Mouse (Mus musculus) B cell, adult 2 months (primary cell): ENCODE data around the gene Cntn6.

ENCODE experiments used
- DNase-seq, 2 experiments: peaks; one replicate each; pipeline ENCODE4 v3.0.0; 2022

Cntn6 gene

GRCm38 (mm10) chr6:104492490-104493431 lies at the start of gene Cntn6:
Cntn6 (plus strand) TSS chr6:104492790.
- no peak for DNase-seq

- no peak for DNase-seq
These were observed 48.9 kb upstream of the Cntn6 start for GRCm38 (mm10) chr6:104443731-104444130.

- no peak for DNase-seq
These were observed 21.9 kb upstream of the Cntn6 start for GRCm38 (mm10) chr6:104470706-104471105.

- no peak for DNase-seq
These were observed 13.3 kb upstream of the Cntn6 start for GRCm38 (mm10) chr6:104479242-104479641.

GRCm38 (mm10) chr6:104493459-104493858 lies 869 bp downstream of the Cntn6 start:
- DNase-seq: no peak

- DNase-seq: no peak
These were observed 3.2 kb downstream of the Cntn6 start for GRCm38 (mm10) chr6:104495801-104496200.

GRCm38 (mm10) chr6:104563993-104564392 lies 71.4 kb downstream of the Cntn6 start:
- DNase-seq: no peak

GRCm38 (mm10) chr6:104569564-104569963 lies 77.0 kb downstream of the Cntn6 start:
- no peak for DNase-seq

GRCm38 (mm10) chr6:104588028-104588427 lies 95.4 kb downstream of the Cntn6 start:
- no peak for DNase-seq

- DNase-seq: no peak
These were observed 108.3 kb downstream of the Cntn6 start for GRCm38 (mm10) chr6:104600838-104601397.

- DNase-seq: no peak
These were observed 110.3 kb downstream of the Cntn6 start for GRCm38 (mm10) chr6:104602894-104603293.

GRCm38 (mm10) chr6:104603371-104603770 lies 110.8 kb downstream of the Cntn6 start:
- no peak for DNase-seq

GRCm38 (mm10) chr6:104605214-104605613 lies 112.6 kb downstream of the Cntn6 start:
- no peak for DNase-seq

- DNase-seq: no peak
These were observed 160.9 kb downstream of the Cntn6 start for GRCm38 (mm10) chr6:104653518-104653917.

- DNase-seq: no peak
These were observed 176.1 kb downstream of the Cntn6 start for GRCm38 (mm10) chr6:104668701-104669100.

GRCm38 (mm10) chr6:104674249-104674648 lies 181.7 kb downstream of the Cntn6 start:
- DNase-seq: no peak

- no peak for DNase-seq
These were observed 187.4 kb downstream of the Cntn6 start for GRCm38 (mm10) chr6:104679809-104680495.

GRCm38 (mm10) chr6:104687980-104688379 lies 195.4 kb downstream of the Cntn6 start:
- no peak for DNase-seq

- no peak for DNase-seq
These were observed 196.0 kb downstream of the Cntn6 start for GRCm38 (mm10) chr6:104688439-104689125.

- no peak for DNase-seq
These were observed 236.0 kb downstream of the Cntn6 start for GRCm38 (mm10) chr6:104728571-104728970.

GRCm38 (mm10) chr6:104734256-104734655 lies 241.7 kb downstream of the Cntn6 start:
- no peak for DNase-seq

- no peak for DNase-seq
These were observed 246.4 kb downstream of the Cntn6 start for GRCm38 (mm10) chr6:104738999-104739398.

GRCm38 (mm10) chr6:104758125-104758524 lies 265.5 kb downstream of the Cntn6 start:
- no peak for DNase-seq
